Mouse (Mus musculus) gastrocnemius, postnatal 10 days (tissue): ENCODE measurements around the gene Thrsp. TPM values are rescaled to one million over a fixed set of nuclear protein-coding genes. Genes with fewer than 3 reads are reported as not detected.

Experiments used
- DNase-seq: peaks from one replicate; pipeline ENCODE4 v3.0.0; 2021; ENCODE audit warnings: mixed read lengths
- total RNA-seq, 2 experiments: library from RNA; stranded (reverse); gene quantifications; 2 replicates each; pipeline ENCODE4 v1.2.3; 2021

The Thrsp gene
- total RNA-seq, 2 experiments from 2014 or later: 32.6 to 44.3 TPM

GRCm38 (mm10) chr7:97375906-97376305 is 41.6 kb downstream of the Thrsp start:
- DNase-seq: no peak

DNA sequence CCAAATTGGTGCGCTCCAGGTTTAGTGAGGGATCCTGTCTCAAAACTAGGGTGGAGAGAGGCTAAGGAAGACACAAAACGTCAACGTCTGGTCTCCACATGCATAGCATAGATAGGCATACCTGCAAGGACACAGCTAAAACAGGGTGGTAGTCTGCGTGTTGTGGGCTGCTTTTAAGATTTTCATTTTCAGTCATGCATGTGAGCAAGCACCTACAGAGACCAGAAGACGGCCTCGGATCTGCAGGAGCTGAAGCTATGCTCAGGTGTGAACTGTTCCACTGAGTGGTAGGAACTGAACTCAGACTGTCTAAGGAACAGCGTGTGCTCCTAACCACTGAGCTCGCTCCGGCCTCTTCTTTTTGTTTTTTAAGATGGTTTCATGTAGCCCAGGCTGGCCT is 42.4 kb downstream of the Thrsp start:
- DNase-seq: no peak

DNA sequence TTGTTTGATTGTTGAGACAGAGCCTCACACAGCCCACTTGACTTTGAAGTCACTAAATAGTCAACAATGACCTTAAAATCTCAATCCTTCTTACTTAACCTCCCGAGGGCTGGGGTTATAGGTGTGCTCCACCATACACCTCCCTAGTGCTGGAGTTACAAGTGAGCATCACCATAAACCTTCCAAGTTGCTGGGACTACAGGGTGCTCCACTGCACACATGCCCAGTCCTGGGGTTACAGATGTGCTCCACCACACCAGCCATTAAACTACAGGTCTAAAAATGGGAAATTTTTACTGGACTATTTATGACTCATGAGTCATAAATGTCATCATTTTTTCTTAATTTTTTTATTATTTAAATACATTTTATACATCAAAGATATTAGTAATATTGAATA is 51.6 kb downstream of the Thrsp start:
- DNase-seq: no peak

Other genes with a start within 250 kb of the Thrsp start
- 1 to 10 TPM; 1.3 to 2.0 TPM for gene Usp35, start 85.7 kb downstream of the Thrsp start, total RNA-seq
- 1 to 10 TPM; 1.3 to 2.3 TPM for gene Kctd21, start 85.4 kb downstream of the Thrsp start, total RNA-seq
- 1 to 10 TPM; 5.3 to 7.2 TPM for gene Alg8, start 46.1 kb downstream of the Thrsp start, total RNA-seq
- gene Ndufc2, start 17.7 kb downstream of the Thrsp start, total RNA-seq: 100 to 1,000 TPM; 280 to 319 TPM
- gene Kctd14, start 33.6 kb upstream of the Thrsp start, total RNA-seq: 1 to 10 TPM in 1 of 2 experiments, under 1 TPM in 1; 0.54 to 1.3 TPM
- gene Ints4, start 63.2 kb upstream of the Thrsp start, total RNA-seq: 10 to 100 TPM; 27.2 to 27.3 TPM
- 100 to 1,000 TPM; 131 to 137 TPM for gene Aamdc, start 161.8 kb upstream of the Thrsp start, total RNA-seq
- 10 to 100 TPM; 15.5 to 20.5 TPM for gene Rsf1, start 162.2 kb upstream of the Thrsp start, total RNA-seq